Mouse (Mus musculus) midbrain, embryonic 12.5 days (tissue): ENCODE data around the gene Ndufv1. TPM values are rescaled to one million over a fixed set of nuclear protein-coding genes. Genes with fewer than 3 reads are reported as not detected.

Experiments
- ATAC-seq: fragments of 200-750 bp; cut with Nextera tagmentation; 2 replicates; pipeline ENCODE4 v1.8.0; 2017; ENCODE audit warnings: low read depth, moderate TSS enrichment, moderate library complexity; ENCODE audit not compliant: low FRiP score
- H3K27ac ChIP-seq: fragments of 300-500 bp; sonication (generic); replicated peaks from 2 replicates; pipeline ENCODE4 v1.5.1; 2016; ENCODE audit warnings: mild to moderate bottlenecking
- H3K27me3 ChIP-seq: fragments of 300-500 bp; sonication (generic); 2 replicates; pipeline ENCODE4 v1.6.1; 2016; ENCODE audit warnings: mild to moderate bottlenecking
- H3K36me3 ChIP-seq: fragments of 300-500 bp; sonication (generic); 2 replicates; pipeline ENCODE4 v1.6.1; 2016
- H3K4me1 ChIP-seq: fragments of 300-500 bp; sonication (generic); 2 replicates; pipeline ENCODE4 v1.6.1; 2016
- H3K4me2 ChIP-seq: fragments of 300-500 bp; sonication (generic); replicated peaks from 2 replicates; pipeline ENCODE4 v1.6.1; 2016; ENCODE audit warnings: mild to moderate bottlenecking, moderate library complexity
- H3K4me3 ChIP-seq: fragments of 300-500 bp; sonication (generic); 2 replicates; pipeline ENCODE4 v1.5.1; 2016; ENCODE audit warnings: mild to moderate bottlenecking
- H3K9ac ChIP-seq: fragments of 300-500 bp; sonication (generic); replicated peaks from 2 replicates; pipeline ENCODE4 v1.6.1; 2016; ENCODE audit warnings: mild to moderate bottlenecking, moderate library complexity
- H3K9me3 ChIP-seq: fragments of 300-500 bp; sonication (generic); 2 replicates; pipeline ENCODE4 v1.6.1; 2016; ENCODE audit warnings: mild to moderate bottlenecking
- WGBS: fragments of 180-500 bp; shearing (Covaris S2); methylation state at CpG from one replicate; pipeline ENCODE4 v1.1.7; 2016; 5-methylcytosine and 5-hydroxymethylcytosine counted together
- polyA plus RNA-seq: library from polyadenylated mRNA; unstranded; fragments of >200 nt; fragmentation: Nextera tagmentation; extraction: Ambion mirVana; gene quantifications from 2 replicates; pipeline ENCODE4 v1.2.1, GENCODE M21; 2016

Ndufv1 gene
- polyA plus RNA-seq, 1 experiment from 2014 or later: 188 TPM

DNA sequence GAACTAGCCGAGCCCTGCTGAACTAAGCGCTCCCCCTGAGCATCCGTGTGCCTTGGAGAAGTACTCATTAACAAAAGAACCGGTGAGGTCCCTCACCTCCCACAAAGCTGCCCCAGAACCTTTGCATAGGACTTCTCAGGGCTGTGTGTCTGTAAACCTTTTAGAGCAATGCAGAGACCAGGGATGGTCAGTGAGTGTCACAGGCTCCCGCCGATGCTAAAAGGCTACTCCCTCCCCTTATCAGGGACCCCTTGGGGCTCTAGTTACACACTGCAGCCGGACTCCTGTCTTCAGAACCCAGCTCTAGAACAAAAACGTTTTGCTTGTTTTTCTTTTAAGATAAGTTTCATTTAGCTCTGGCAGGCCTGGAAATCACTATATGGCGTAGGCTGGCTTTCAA, 460 bp upstream of the Ndufv1 start:
- Histone ChIP-seq H3K4me3 (peak overlapping the region; percentile 75), H3K9me3 (no peaks in the 10 kb centered on the region), H3K27me3 (no peaks in the 10 kb centered on the region), H3K27ac (no peak overlapping the region), H3K9ac (peak overlapping the region; percentile 26; the same call in 1 of the 2 replicates), H3K36me3 (peaks cover 24% of the 10 kb centered on the region), H3K4me1 (peaks cover 9% of the 10 kb centered on the region), H3K4me2 (peak overlapping the region; percentile 47)
- WGBS: 20% methylated on average over 9 of the region's 9 CpGs
- no peak for ATAC-seq

DNA sequence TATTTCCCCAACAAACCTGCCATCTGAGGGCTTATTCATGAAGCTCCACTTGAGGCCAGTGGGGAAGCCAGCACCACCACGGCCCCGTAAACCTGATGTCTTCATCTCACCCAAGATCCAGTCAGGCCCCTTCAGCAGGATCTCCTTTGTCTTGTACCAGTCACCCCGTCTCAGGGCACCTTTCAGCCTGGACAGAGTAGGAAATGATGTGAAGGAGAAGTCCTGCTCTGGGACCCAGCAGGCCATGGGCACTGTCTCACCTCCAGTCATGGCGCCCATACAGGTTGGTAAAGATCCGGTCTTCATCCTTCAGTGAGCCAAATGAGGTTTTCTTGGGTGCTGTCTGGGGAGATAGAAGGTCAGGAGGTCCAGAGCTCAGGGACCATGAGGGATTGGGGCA, 1.5 kb downstream of the Ndufv1 start:
- no peak for ATAC-seq
- H3K9me3 ChIP-seq: no peaks in the 10 kb centered on the region
- no peak overlapping the region for H3K9ac ChIP-seq
- H3K36me3 ChIP-seq: peaks cover 44% of the 10 kb centered on the region
- no peaks in the 10 kb centered on the region for H3K27me3 ChIP-seq
- no peak overlapping the region for H3K4me3 ChIP-seq
- H3K4me2 ChIP-seq: no peak overlapping the region
- WGBS: 92% methylated on average over 5 of the region's 5 CpGs
- H3K4me1 ChIP-seq: peaks cover 9% of the 10 kb centered on the region
- no peak overlapping the region for H3K27ac ChIP-seq

DNA sequence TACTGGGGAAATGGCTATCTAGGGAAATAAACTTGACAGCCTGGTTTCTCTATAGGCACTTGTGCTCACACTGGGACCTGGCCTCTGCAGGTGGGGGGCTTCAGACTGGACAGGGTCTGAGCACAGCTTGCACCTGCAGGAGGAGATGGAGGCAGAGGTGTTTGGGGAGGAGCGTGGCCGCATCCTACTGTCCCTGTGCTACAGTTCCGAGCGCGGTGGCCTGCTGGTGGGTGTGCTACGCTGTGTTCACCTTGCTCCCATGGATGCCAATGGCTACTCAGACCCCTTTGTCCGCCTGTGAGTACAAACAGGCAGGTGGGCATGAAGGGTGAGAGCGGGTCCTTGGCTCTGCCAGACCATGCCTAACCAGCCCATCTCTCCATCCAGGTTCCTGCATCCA, 6.6 kb downstream of the Ndufv1 start:
- Histone ChIP-seq H3K27me3 (0 out of 2 replicates have a peak, but pooled peaks cover 7% of the 10 kb centered on the region), H3K27ac (no peak overlapping the region), H3K4me2 (no peak overlapping the region), H3K9me3 (no peaks in the 10 kb centered on the region), H3K9ac (no peak overlapping the region), H3K4me3 (no peak overlapping the region), H3K36me3 (peaks cover 54% of the 10 kb centered on the region), H3K4me1 (peaks cover 7% of the 10 kb centered on the region)
- 93% methylated on average over 8 of the region's 8 CpGs for WGBS
- ATAC-seq: no peak

DNA sequence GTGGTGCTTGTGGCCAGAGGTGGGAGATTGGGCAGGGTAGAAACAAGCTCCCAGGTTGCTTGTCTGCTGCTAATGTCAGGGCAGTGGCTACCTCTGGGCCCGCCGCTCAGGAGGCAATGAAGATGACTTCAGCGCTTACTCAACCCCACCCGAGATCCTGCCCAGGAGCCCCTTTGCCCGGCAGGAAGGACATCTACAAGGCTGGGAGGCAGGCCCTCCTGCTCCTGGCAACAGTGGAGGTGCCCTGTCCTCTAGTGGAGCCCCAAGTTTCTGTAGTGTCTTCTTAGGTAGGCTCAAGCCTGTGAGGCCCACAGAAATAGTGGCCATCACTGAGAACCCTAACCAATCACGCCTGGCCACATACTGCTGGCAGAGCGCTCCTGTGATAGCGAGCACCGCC, 7.5 kb downstream of the Ndufv1 start:
- H3K27ac ChIP-seq: no peak overlapping the region
- H3K4me3 ChIP-seq: no peak overlapping the region
- peaks cover 10% of the 10 kb centered on the region for H3K4me1 ChIP-seq
- peaks cover 50% of the 10 kb centered on the region for H3K36me3 ChIP-seq
- no peak for ATAC-seq
- no peak overlapping the region for H3K4me2 ChIP-seq
- 0 out of 2 replicates have a peak, but pooled peaks cover 7% of the 10 kb centered on the region for H3K27me3 ChIP-seq
- no peak overlapping the region for H3K9ac ChIP-seq
- WGBS: 88% methylated on average over 9 of the region's 9 CpGs
- H3K9me3 ChIP-seq: no peaks in the 10 kb centered on the region

DNA sequence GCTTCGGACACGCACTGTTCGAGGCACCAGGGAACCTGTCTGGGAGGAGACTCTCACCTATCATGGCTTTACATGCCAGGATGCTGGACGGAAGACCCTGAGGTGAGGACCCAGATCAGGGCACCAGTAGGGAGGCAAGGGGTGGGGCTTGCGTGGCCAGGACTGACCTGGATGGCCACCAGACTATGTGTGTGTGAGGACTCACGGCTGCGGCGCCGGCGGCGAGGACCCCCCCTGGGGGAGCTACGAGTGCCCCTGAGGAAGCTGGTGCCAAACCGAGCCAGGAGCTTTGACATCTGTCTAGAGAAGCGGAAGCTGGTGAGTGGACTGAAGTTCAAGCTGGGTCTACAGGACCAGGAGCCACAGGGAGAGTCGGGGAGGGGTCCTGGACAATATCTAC, 8.3 kb downstream of the Ndufv1 start:
- Histone ChIP-seq H3K9me3 (no peaks in the 10 kb centered on the region), H3K4me3 (no peak overlapping the region), H3K4me1 (peaks cover 15% of the 10 kb centered on the region), H3K36me3 (peaks cover 43% of the 10 kb centered on the region), H3K4me2 (no peak overlapping the region), H3K9ac (no peak overlapping the region), H3K27ac (no peak overlapping the region), H3K27me3 (peaks cover 10% of the 10 kb centered on the region; the same call in 1 of the 2 replicates)
- whole genome bisulfite sequencing: 87% methylated on average over 15 of the region's 15 CpGs
- no peak for ATAC-seq

DNA sequence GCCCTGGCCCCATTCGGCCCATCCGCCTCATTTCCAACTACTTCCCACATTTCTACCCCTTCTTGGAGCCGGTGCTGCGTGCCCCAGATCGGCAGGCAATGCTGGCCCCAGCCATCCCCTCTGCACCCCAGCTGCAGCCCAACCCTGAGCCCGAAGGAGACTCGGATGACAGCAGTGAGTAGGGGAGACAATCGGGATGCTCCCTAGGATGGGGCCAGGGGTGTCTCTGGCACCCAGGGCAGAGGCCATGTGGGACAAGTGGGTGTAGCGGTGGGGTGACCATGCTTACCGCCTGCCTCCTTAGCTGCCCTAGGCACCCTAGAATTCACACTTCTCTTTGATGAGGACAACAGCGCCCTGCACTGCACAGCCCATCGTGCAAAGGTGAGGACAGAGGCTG, 9.0 kb downstream of the Ndufv1 start:
- H3K4me2 ChIP-seq: no peak overlapping the region
- H3K27me3 ChIP-seq: peaks cover 16% of the 10 kb centered on the region; the same call in 1 of the 2 replicates
- H3K9ac ChIP-seq: no peak overlapping the region
- H3K4me3 ChIP-seq: no peak overlapping the region
- ATAC-seq: no peak
- H3K27ac ChIP-seq: no peak overlapping the region
- H3K4me1 ChIP-seq: peaks cover 15% of the 10 kb centered on the region
- WGBS: 84% methylated on average over 12 of the region's 12 CpGs
- no peaks in the 10 kb centered on the region for H3K9me3 ChIP-seq
- H3K36me3 ChIP-seq: peaks cover 36% of the 10 kb centered on the region

DNA sequence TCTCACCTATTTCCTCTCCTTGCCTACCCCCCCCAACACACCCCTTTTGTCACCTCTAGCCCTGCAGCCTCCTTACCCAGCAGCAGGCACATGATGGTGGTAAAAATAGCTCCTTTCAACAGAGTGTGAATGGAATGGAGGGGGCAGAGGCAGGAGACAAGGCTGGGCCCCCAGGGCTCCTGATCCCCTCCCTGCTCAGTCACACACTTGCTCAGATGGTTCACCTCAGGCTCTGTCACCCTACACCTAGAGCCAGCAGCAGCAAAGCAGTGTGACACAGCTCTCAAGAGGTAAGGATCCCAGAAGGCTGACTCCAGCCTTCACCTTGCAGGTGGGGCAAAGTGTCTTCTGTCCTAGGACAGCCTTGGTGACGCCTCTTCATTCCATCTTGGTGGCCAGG, 9.5 kb downstream of the Ndufv1 start, which contains the start of gene Doc2g:
Gene Doc2g (plus strand): TSS at position 202 of the 400 bp plus-strand sequence.
- ATAC-seq: no peak
- Histone ChIP-seq H3K9me3 (no peaks in the 10 kb centered on the region), H3K27ac (no peak within 1 kb of the TSS), H3K4me3 (no peak within 1 kb of the TSS), H3K36me3 (peaks cover 30% of the 10 kb centered on the region), H3K9ac (no peak within 1 kb of the TSS), H3K27me3 (peaks cover 16% of the 10 kb centered on the region; the same call in 1 of the 2 replicates), H3K4me1 (peaks cover 15% of the 10 kb centered on the region), H3K4me2 (no peak within 1 kb of the TSS)
- WGBS: 81% methylated on average over 1 of the region's 1 CpGs

DNA sequence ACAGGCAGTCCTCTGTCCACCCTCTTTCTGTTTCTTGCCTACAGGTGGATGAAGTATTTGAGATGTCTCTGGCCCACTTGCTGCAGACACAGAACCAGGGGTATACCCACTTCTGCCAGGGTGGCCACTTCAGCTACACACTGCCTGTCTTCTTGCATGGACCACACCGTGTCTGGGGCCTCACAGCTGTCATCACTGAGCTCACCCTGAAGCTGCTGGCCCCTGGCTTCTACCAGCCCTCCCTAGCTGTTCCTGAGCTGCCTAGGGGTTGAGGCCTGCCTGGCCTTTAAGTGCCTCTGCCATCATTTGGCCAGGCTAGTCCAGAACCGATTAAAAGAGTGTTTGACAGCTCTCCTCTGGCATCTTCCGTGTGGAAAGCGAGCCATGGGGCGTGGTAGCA, 10.9 kb downstream of the Ndufv1 start:
- Histone ChIP-seq H3K36me3 (peaks cover 17% of the 10 kb centered on the region), H3K9ac (peak overlapping the region; percentile 84; the same call in 1 of the 2 replicates), H3K4me2 (no peak overlapping the region; the same call in 1 of the 2 replicates), H3K9me3 (no peaks in the 10 kb centered on the region), H3K4me1 (peaks cover 15% of the 10 kb centered on the region), H3K27me3 (peaks cover 16% of the 10 kb centered on the region; the same call in 1 of the 2 replicates), H3K4me3 (no peak overlapping the region), H3K27ac (no peak overlapping the region)
- no peak for ATAC-seq
- WGBS: 94% methylated on average over 5 of the region's 5 CpGs

DNA sequence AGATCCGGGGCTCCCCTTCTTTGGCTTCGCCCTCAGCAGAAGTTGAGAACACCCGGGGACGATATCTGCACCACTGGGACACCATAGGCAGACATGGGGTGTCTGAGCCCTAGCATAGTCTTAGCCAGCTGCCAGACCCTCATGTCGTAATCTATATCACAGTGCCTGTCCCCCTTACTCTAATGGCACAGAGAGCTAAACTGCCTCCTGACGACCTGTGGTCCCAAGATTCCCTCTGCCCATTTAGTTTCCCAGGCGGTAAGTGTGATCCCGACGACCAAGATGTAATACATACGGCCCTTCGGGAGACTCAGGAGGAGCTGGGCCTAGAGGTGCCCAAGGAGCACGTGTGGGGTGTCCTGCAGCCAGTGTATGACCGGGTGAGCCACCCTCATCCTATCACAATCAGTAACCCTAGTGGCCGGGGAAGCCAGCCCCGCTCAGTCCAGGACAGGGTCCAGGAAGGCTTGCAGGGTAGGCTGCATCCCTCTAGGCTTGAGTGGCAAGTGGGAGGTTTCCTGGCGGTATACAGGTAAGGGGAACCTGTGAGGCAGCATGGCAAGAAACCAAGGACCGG, 11.6 kb downstream of the Ndufv1 start:
- Histone ChIP-seq H3K4me1 (peaks cover 15% of the 10 kb centered on the region), H3K27me3 (peaks cover 16% of the 10 kb centered on the region; the same call in 1 of the 2 replicates), H3K9me3 (no peaks in the 10 kb centered on the region), H3K27ac (peak overlapping the region; percentile 97), H3K4me2 (peak overlapping the region; percentile 84), H3K36me3 (peaks cover 10% of the 10 kb centered on the region), H3K4me3 (peak overlapping the region; percentile 70), H3K9ac (peak overlapping the region; percentile 84)
- ATAC-seq: peak; percentile 32
- 17% methylated on average over 17 of the region's 17 CpGs for WGBS

DNA sequence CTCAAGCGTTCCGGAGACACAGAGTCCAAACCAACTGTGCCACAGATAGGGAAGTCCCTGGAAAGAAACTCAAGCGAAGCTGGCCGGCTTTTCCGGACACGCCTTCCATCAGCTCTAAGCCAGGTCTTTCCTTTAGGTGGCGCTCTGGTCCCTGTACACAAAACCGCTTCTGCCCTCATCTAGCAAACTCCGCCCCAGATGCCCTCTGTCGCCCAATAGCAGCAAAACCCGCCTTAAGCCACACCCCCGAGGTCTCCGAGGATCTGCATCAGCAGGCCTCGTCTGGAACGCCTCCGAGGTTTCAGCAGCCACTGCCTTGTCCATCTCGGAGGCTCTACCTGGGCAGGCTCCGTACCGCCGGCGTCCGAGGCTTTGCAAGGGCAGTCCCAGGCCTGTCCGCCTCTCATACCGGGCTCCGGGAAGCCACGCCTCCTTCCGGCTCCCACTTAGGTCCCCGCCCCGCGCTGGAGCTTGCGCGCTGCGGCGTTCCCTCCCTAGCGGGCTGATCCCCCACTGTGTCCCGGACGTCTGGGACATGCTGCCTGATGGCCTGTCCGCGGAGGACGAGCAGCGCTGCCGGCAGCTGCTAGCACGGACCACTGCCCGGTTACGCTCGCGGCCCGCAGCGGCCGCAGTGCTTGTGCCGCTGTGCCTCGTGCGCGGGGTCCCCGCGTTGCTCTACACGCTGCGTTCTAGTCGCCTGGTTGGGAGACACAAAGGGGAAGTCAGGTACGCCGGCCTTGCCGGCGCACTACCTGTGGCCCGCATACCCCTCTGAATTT, 12.3 kb downstream of the Ndufv1 start, which contains the start of the genes Nudt8 and Gm49405:
Gene Nudt8 (plus strand): TSS at position 462 of the 782 bp plus-strand sequence.
Gene Gm49405 (plus strand): TSS at position 508 of the 782 bp plus-strand sequence.
- H3K4me1 ChIP-seq: peaks cover 15% of the 10 kb centered on the region
- peak within 1 kb of the TSS; percentile 97 for H3K27ac ChIP-seq
- H3K36me3 ChIP-seq: peaks cover 5% of the 10 kb centered on the region; the same call in 1 of the 2 replicates
- H3K4me2 ChIP-seq: peak within 1 kb of the TSS; percentile 84
- no peaks in the 10 kb centered on the region for H3K9me3 ChIP-seq
- peak; percentile 89 for ATAC-seq
- peak within 1 kb of the TSS; percentile 70 for H3K4me3 ChIP-seq
- WGBS: under 1% methylated on average over 64 of the region's 64 CpGs
- peak within 1 kb of the TSS; percentile 84 for H3K9ac ChIP-seq
- peaks cover 16% of the 10 kb centered on the region; the same call in 1 of the 2 replicates for H3K27me3 ChIP-seq

DNA sequence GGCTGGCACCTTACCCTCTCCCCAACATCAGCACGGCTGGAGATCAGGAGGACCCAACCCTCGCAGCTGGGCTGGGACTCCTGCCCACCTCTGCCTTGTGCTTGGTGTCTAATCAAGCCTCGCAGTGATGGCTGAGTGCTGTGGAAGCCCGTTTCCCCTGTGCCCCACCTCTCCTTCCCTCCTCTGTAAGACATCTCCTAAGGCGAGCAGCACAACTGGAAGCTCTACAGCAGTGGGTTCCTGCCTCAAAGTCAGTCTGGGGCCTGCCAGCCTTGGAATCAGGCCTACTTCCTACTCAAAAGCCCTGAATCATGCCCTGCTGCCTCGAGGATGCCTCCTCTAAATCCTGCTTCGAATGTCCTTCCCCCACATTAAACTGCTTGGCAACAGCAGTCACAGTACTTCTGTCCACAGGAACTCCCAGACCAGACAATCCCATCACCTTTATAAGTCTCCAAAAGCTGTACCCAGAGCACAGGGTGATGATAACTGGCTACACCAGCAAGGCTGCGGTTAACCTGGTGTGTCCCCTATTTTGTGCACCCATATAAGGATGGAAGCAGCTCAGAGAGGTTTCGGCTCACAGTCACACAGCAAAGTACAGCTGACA, 13.4 kb downstream of the Ndufv1 start:
- Histone ChIP-seq H3K9me3 (no peaks in the 10 kb centered on the region), H3K4me1 (peaks cover 15% of the 10 kb centered on the region), H3K9ac (no peak overlapping the region), H3K27me3 (peaks cover 16% of the 10 kb centered on the region; the same call in 1 of the 2 replicates), H3K4me2 (peak overlapping the region; percentile 84; the same call in 1 of the 2 replicates), H3K27ac (no peak overlapping the region), H3K4me3 (peak overlapping the region; percentile 70; the same call in 1 of the 2 replicates), H3K36me3 (no peaks in the 10 kb centered on the region)
- no peak for ATAC-seq
- WGBS: 85% methylated on average over 9 of the region's 9 CpGs
